Mouse (Mus musculus): ENCODE data around the gene Cux2.

Gene Cux2

DNA sequence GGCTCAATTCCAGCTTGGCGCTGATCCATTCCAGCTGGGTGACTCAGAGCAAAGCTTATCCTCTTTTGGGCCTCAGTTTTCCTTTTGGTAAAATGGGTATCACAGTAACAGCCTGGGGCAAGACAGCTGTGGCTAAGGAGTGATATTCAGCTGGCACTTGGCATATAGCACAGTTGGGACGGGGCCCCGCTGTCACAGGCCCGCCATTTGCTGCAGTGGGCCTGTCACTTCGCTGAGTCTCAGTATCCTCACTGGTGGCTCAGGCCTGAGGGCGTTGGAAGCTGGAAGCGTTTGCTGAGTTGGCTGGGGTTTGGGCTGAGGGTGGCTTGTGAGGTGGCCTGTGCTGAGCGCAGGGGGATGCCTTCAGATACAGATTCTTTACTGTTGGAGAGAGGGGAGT lies 88.6 kb downstream of the Cux2 start:
- no peak for DNase-seq

- DNase-seq = no peak
Measured at GRCm38 (mm10) chr5:121959688-121960087, 90.2 kb downstream of the Cux2 start.

DNA sequence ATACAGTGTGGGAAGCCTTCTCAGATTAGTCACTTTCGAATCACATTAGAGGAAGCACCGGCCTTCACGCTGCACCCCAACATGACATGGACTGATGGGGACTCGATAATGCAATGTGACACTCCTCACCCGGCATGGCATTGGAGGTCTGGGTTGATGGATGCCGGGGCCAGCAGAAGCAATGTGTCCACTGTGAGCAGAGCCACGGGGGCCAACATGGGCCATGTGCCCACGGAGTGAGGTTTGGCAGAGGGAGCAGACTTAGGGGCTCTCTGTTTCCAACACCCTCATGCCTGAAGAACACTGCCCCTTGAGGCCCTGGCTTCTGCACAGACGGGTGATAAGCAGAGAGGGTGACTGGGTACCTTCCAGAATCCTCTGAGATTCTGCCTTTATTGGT lies 91.4 kb downstream of the Cux2 start:
- DNase-seq = no peak

DNA sequence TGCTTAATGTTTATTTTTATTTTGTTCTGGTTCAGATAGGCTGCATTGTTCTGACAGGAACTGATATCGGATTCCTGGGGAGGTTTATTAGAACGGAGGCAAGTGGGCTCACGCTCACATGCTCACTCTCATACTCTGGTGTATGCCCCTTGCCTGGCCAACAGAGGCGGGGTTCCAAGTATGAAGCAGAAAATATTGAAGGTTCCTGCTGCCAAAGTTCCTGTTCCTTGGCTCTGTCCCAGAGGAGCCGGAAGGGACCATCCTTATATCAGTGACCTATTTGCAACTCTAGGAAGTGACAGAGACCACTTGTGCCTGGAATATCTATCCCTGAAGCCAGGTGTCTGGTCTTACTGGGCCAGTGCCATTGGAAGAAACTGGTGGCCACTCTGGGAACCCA lies 94.1 kb downstream of the Cux2 start:
- no peak for DNase-seq

GRCm38 (mm10) chr5:121950175-121950574 lies 99.7 kb downstream of the Cux2 start:
- DNase-seq = no peak

DNA sequence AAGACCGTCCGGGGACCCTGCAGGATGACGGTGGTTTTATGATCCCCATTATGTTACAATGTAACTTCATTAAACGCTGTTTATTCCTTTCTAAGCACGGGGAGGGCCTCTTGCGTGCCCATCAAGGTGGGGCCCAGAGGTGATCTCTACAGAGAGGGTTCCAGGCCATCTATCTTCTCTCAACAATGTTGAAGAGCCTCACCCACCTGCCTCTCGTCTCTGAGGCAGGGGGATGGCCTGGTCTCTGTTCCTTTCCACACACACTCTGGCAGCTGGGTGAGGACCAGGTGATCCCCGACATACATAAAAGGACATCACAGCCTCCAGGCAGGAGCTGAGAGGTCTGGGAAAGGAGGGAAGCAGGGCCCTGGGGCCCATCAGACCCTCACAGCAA lies 100.9 kb downstream of the Cux2 start:
- DNase-seq = no peak

- DNase-seq = peak; percentile 39
Measured at GRCm38 (mm10) chr5:121948302-121949049, 101.4 kb downstream of the Cux2 start.

DNA sequence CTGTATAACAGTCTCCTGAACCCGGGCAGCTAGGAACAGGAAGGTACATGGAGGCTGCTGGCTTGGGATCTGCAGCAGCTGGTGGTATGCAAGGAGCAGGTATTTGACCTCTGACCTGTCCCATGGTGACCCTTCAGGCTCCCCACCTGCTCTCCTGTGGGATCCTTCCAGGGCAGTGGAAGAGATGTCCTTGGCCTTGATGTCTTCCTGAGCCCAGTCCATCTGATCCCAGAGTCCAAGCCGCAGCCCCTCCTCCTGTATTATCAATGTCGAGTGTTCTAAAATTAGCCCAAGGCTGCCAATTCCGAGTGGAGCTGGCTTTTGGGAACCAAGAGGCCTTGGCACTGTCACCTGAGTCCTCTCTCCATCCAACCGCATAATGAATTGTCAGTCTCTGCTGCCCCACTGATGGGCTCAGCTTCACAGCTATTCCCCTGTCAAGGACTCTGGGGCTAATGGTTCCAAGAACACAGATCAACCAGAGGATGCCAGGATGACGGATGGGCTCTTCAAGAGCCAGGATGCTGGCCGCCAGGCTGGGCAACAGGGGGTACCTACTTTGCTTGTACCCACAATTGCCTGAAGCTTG lies 103.2 kb downstream of the Cux2 start:
- DNase-seq = no peak

DNA sequence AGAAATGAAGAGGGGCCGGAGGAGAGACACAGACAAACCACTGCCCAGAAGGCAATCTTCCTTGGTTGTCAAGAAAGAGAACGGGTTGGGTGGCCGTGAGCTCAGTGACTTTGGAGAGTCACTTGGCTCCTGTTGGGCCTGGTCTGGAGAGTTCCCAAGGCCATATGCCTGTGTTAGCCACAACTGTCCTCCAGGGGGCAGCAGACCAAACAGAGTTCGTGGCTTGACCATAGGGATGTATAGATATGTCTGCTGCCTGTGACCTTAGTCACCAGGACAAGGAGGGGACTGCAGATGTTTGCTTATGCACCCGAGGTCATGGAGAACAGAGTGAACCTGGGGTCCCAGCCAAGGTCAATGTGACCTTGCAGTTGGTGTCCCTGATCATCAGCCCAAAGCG lies 104.1 kb downstream of the Cux2 start:
- DNase-seq = peak; percentile 49

GRCm38 (mm10) chr5:121944021-121944790 lies 105.7 kb downstream of the Cux2 start:
- no peak for DNase-seq

DNA sequence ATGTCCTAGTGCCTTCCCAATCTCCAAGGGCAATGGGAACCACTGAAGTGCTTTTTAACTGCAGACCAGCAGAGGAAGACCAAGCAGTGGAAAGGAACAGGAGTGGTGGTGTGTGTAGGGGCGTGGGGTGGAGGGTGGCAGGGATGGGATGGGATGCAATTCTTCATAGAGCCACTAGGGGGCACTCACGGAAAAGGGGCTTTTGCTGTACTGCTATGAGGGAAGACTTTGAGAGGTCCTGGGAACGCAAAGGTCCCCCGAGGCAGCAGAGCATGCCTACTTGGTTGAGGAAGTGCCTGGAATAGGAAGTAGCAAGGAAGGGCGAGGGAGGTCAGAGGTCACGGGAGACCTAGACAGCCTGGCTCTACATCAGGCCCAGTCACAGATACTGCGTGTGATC lies 106.4 kb downstream of the Cux2 start:
- no peak for DNase-seq

GRCm38 (mm10) chr5:121938065-121938849 lies 111.6 kb downstream of the Cux2 start:
- DNase-seq = no peak

DNA sequence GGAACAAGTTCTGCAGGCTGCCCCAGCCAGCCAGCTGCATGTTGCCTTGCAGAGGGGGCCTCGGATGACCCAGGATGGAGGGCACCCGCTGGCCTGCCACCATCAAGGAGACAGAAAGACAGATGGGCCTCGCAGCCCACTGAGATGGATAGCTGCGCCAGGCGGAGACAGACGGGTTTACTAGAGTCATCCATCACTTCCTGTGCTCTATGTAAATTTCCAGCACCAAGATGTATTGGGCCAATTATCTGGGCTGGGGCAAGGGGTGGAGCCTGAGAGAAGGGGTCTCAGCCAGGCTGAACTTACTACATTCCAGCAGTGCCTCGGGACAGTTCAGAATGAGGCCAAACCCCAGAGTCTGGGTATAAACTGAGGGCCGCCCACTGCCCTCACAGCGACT lies 119.6 kb downstream of the Cux2 start:
- DNase-seq = no peak

- DNase-seq = no peak
Measured at GRCm38 (mm10) chr5:121928362-121929000, 121.4 kb downstream of the Cux2 start.

DNA sequence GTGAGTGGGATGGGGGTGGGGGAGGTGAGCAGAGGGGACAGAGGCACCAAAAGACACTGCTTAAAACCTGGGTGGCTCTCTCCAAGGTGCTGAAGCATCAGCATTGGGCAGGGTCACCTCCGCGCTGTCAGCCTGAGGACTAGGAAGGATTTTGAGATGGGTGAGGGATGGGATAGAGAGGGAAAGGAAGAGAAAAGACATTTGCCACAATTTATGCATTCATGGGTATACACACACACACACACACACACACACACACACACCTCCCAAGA lies 123.4 kb downstream of the Cux2 start:
- DNase-seq = no peak

- DNase-seq = no peak
Measured at GRCm38 (mm10) chr5:121925751-121926542, 124.0 kb downstream of the Cux2 start.

DNA sequence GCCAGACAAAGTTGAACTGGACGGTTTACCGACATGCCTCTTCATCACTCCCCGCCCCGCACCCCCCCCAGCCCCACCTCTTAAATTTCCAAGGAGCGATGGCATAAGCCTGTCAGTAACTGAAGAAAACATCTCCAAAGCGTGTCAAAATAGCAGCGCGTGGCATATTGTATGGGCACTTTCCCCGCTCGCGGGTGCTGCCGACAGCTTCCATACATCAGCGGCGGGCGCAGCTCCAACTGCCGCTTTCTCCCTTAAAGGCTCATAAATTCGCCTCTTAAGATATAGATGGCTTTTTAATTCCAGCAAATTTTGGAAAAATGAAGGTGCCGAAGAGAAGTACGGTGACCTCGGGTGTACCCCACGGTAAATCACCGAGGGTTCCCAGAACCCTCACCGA lies 124.6 kb downstream of the Cux2 start:
- no peak for DNase-seq

DNA sequence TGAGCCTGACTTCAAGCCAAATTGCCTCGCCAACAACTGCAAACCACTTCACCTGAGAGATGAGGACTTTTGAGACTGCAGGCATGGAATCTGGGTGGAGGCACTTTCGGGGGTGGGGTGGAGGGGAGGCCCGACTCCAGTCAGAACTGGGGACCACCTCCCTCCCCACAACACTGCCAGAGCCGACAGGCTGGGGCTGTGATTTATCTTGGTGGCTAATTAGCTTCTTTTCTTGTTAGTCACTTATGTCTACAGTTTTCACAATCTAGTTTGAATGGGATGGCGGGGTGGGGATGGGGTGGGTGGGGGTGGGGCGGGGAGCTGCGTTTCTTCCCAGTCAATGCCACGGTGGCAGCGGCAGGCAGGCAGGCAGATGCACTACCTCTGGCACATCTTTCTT lies 125.5 kb downstream of the Cux2 start:
- DNase-seq = no peak

DNA sequence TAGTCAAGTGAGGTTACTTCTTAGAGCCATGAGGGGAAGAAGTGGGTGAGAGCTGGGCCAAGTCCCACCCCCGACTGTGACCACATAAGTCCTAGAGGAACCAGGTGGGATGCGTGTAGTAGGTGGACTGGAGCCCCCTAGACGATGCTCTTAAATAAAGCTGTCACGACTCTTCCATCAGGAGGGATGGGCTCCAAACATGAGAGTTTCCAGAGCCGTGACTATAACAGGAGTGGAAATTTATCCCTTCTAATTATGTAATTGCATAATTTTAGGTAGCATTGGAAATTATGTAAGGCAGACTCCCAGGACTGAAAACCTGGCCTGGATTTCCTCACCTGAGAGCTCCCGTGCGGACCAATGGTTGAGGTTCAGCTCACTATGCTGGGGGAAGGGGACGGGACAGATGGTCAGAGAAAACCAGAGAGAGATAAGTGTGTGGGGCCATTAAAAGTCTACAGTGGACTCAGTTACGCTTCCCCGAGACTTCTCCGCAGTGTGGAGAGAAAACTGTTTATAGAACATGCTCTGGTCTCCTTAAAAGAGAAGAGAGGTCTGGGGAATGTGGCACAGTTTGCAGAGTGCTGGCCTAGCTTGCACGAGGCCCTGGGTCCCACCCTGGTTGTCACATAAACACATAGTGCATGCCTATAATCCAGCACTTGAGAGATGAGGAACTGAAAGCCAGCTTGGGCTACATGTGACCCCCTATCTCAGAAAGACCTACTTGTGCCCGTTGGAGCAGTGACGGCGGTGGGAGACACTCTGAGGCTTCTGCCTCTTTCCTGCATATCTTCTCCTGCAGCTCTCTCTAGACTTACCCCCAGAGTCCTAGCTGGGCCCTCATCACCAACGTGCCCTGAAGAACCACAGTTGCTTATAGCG lies 126.7 kb downstream of the Cux2 start:
- DNase-seq = no peak

- DNase-seq = no peak
Measured at GRCm38 (mm10) chr5:121919216-121919615, 130.7 kb downstream of the Cux2 start.

GRCm38 (mm10) chr5:121916813-121917212 lies 133.1 kb downstream of the Cux2 start:
- no peak for DNase-seq

All from kidney, adult 18-20 months (tissue).